Mouse (Mus musculus) heart, embryonic 11.5 days (tissue): Measurements from ENCODE around the gene Scarf2. TPM values are rescaled to one million over a fixed set of nuclear protein-coding genes. Genes with fewer than 3 reads are reported as not detected.

Source experiments
- ATAC-seq: fragments of 200-750 bp; cut with Nextera tagmentation; replicated peaks from 2 replicates; pipeline ENCODE4 v1.8.0; 2017; ENCODE audit warnings: moderate library complexity; ENCODE audit not compliant: insufficient number of reproducible peaks, low FRiP score, low TSS enrichment
- H3K27ac ChIP-seq: fragments of 300-500 bp; sonication (generic); 2 replicates; pipeline ENCODE4 v1.5.1; 2014; ENCODE audit warnings: mild to moderate bottlenecking, low read depth, low read length
- H3K27me3 ChIP-seq: fragments of 300-500 bp; sonication (generic); 2 replicates; pipeline ENCODE4 v1.6.1; 2014; ENCODE audit warnings: mild to moderate bottlenecking, low read length, mixed read lengths; ENCODE audit not compliant: control insufficient read depth, insufficient read depth
- H3K36me3 ChIP-seq: fragments of 300-500 bp; sonication (generic); 2 replicates; pipeline ENCODE4 v1.6.1; 2014; ENCODE audit warnings: mild to moderate bottlenecking, low read length, moderate library complexity, mixed read lengths; ENCODE audit not compliant: control insufficient read depth, insufficient read depth
- H3K4me1 ChIP-seq: fragments of 300-500 bp; sonication (generic); 2 replicates; pipeline ENCODE4 v1.6.1; 2014; ENCODE audit warnings: low read length; ENCODE audit not compliant: control insufficient read depth, insufficient read depth
- H3K4me2 ChIP-seq: fragments of 300-500 bp; sonication (generic); 2 replicates; pipeline ENCODE4 v1.6.1; 2014; ENCODE audit warnings: mild to moderate bottlenecking, moderate library complexity
- H3K4me3 ChIP-seq: fragments of 300-500 bp; sonication (generic); 2 replicates; pipeline ENCODE4 v1.5.1; 2014; ENCODE audit warnings: low read depth, low read length
- H3K9ac ChIP-seq: fragments of 300-500 bp; sonication (generic); 2 replicates; pipeline ENCODE4 v1.6.1; 2014; ENCODE audit warnings: mild to moderate bottlenecking, low read depth, low read length, moderate library complexity
- H3K9me3 ChIP-seq: fragments of 300-500 bp; sonication (generic); replicated peaks from 2 replicates; pipeline ENCODE4 v1.6.1; 2016; ENCODE audit warnings: low read length; ENCODE audit not compliant: control insufficient read depth
- WGBS: fragments of 180-500 bp; shearing (Covaris S2); extraction: QIAGEN DNeasy Blood & Tissue Kit; methylation state at CpG from one replicate; pipeline ENCODE4 v1.1.7; 2014; ENCODE audit not compliant: insufficient replicate concordance; 5-methylcytosine and 5-hydroxymethylcytosine counted together
- polyA plus RNA-seq: library from polyadenylated mRNA; unstranded; fragments of >200 nt; fragmentation: Nextera tagmentation; extraction: Ambion mirVana; gene quantifications from 2 replicates; pipeline ENCODE4 v1.2.1, GENCODE M21; 2014

The Scarf2 gene
- polyA plus RNA-seq, 1 experiment from 2014 or later, result 7.2 TPM

GRCm38 (mm10) chr16:17857157-17857556 is 60.1 kb downstream of the Scarf2 start:
- WGBS, result 91% methylated on average over 7 of the region's 7 CpGs
- Histone ChIP-seq H3K36me3 (peaks cover 40% of the 10 kb centered on the region), H3K4me1 (no peaks in the 10 kb centered on the region)

More at GRCm38 (mm10) chr16:17857157-17857556, 60.1 kb downstream of the Scarf2 start:
- Histone ChIP-seq H3K4me2 (no peak overlapping the region), H3K27ac (no peak overlapping the region), H3K9ac (no peak overlapping the region), H3K4me3 (no peak overlapping the region), H3K27me3 (no peaks in the 10 kb centered on the region), H3K9me3 (no peaks in the 10 kb centered on the region)
- no peak for ATAC-seq

Other genes starting within 250 kb of the Scarf2 start
- gene Lrrc74b, start 236.0 kb upstream of the Scarf2 start, polyA plus RNA-seq, result not detected in 2 replicates
- 0.51 and 0.70 TPM in 2 replicates for gene P2rx6, start 235.4 kb upstream of the Scarf2 start, polyA plus RNA-seq
- gene Slc7a4, start 214.1 kb upstream of the Scarf2 start, polyA plus RNA-seq, result 5.4 and 6.2 TPM in 2 replicates
- gene Smpd4, start 177.9 kb upstream of the Scarf2 start, polyA plus RNA-seq, result 34.9 and 37.7 TPM in 2 replicates
- gene Ccdc74a, start 150.8 kb upstream of the Scarf2 start, polyA plus RNA-seq, result 3.7 and 5.3 TPM in 2 replicates
- 31.6 and 32.9 TPM in 2 replicates for gene Med15, start 64.4 kb upstream of the Scarf2 start, polyA plus RNA-seq
- gene Klhl22, start 37.7 kb upstream of the Scarf2 start, polyA plus RNA-seq, result 43.2 and 44.1 TPM in 2 replicates
- gene B830017H08Rik, start 35.8 kb downstream of the Scarf2 start, polyA plus RNA-seq, result 0.13 TPM in 1 of 2 replicates, not detected in the other
- gene Car15, start 41.1 kb downstream of the Scarf2 start, polyA plus RNA-seq, result 1.0 and 1.9 TPM in 2 replicates
- 0.07 and 0.17 TPM in 2 replicates for gene Gm20518, start 94.4 kb downstream of the Scarf2 start, polyA plus RNA-seq
- gene Tssk1, start 96.9 kb downstream of the Scarf2 start, polyA plus RNA-seq, result 0.07 TPM in 1 of 2 replicates, not detected in the other
- gene Dgcr2, start 101.3 kb downstream of the Scarf2 start, polyA plus RNA-seq, result 44.8 and 49.9 TPM in 2 replicates
- gene Tssk2, start 101.4 kb downstream of the Scarf2 start, polyA plus RNA-seq, result 0.11 TPM in 1 of 2 replicates, not detected in the other
- gene Ess2, start 114.1 kb downstream of the Scarf2 start, polyA plus RNA-seq, result 27.2 and 29.8 TPM in 2 replicates
- not detected in 2 replicates for gene Gsc2, start 117.8 kb downstream of the Scarf2 start, polyA plus RNA-seq
- 35.9 and 39.5 TPM in 2 replicates for gene Slc25a1, start 130.9 kb downstream of the Scarf2 start, polyA plus RNA-seq
- gene Vpreb2, start 183.1 kb downstream of the Scarf2 start, polyA plus RNA-seq, result not detected in 2 replicates